Mouse (Mus musculus): ENCODE data around the gene Ccdc12. TPM values are rescaled to one million over a fixed set of nuclear protein-coding genes. Genes with fewer than 3 reads are reported as not detected.

Ccdc12 gene
- polyA plus RNA-seq, 1 experiment, result 25.9 TPM

GRCm38 (mm10) chr9:110654726-110655650 is 1.3 kb upstream of the Ccdc12 start:
- H3K4me3 ChIP-seq (replicated peaks), result peak overlapping the region; percentile 75
- TF ChIP-seq TAL1 (IDR thresholded peaks at IDR 0.05; ENCODE audit: low read length), result no peak
- TF ChIP-seq GATA1 (IDR thresholded peaks at IDR 0.05; ENCODE audit: low read length), result no peak
- H3K27me3 ChIP-seq (ENCODE audit: control insufficient read depth), result peaks cover 37% of the 10 kb centered on the region
- H3K4me1 ChIP-seq (ENCODE audit: control insufficient read depth), result peaks cover 66% of the 10 kb centered on the region
- H3K9me3 ChIP-seq (ENCODE audit: control insufficient read depth, low read length), result no peaks in the 10 kb centered on the region
- H3K36me3 ChIP-seq (ENCODE audit: control insufficient read depth), result peaks cover 14% of the 10 kb centered on the region

- TF ChIP-seq GATA1 (IDR thresholded peaks at IDR 0.05; ENCODE audit: low read length) (no peak), TAL1 (IDR thresholded peaks at IDR 0.05; ENCODE audit: low read length) (no peak)
- peaks cover 34% of the 10 kb centered on the region for H3K27me3 ChIP-seq (ENCODE audit: control insufficient read depth)
- peaks cover 14% of the 10 kb centered on the region for H3K36me3 ChIP-seq (ENCODE audit: control insufficient read depth)
- H3K4me1 ChIP-seq (ENCODE audit: control insufficient read depth), result peaks cover 71% of the 10 kb centered on the region
- H3K4me3 ChIP-seq (replicated peaks), result peak overlapping the region; percentile 68
- no peaks in the 10 kb centered on the region for H3K9me3 ChIP-seq (ENCODE audit: control insufficient read depth, low read length)
Observed at GRCm38 (mm10) chr9:110655651-110656007, 674 bp upstream of the Ccdc12 start.

- Histone ChIP-seq H3K4me1 (ENCODE audit: control insufficient read depth) (peaks cover 79% of the 10 kb centered on the region), H3K9me3 (ENCODE audit: control insufficient read depth, low read length) (no peaks in the 10 kb centered on the region), H3K4me3 (replicated peaks) (peak overlapping the region; percentile 68), H3K36me3 (ENCODE audit: control insufficient read depth) (peaks cover 17% of the 10 kb centered on the region), H3K27me3 (ENCODE audit: control insufficient read depth) (peaks cover 14% of the 10 kb centered on the region)
- TF ChIP-seq TAL1 (IDR thresholded peaks at IDR 0.05; ENCODE audit: low read length) (no peak), GATA1 (IDR thresholded peaks at IDR 0.05; ENCODE audit: low read length) (no peak)
Observed at GRCm38 (mm10) chr9:110657474-110658078, 1.3 kb downstream of the Ccdc12 start.

GRCm38 (mm10) chr9:110659521-110659920 is 3.2 kb downstream of the Ccdc12 start:
- Histone ChIP-seq H3K9me3 (ENCODE audit: control insufficient read depth, low read length) (no peaks in the 10 kb centered on the region), H3K27me3 (ENCODE audit: control insufficient read depth) (no peaks in the 10 kb centered on the region), H3K4me3 (replicated peaks) (no peak overlapping the region), H3K4me1 (ENCODE audit: control insufficient read depth) (peaks cover 72% of the 10 kb centered on the region), H3K36me3 (ENCODE audit: control insufficient read depth) (peaks cover 21% of the 10 kb centered on the region)
- TF ChIP-seq TAL1 (IDR thresholded peaks at IDR 0.05; ENCODE audit: low read length) (no peak), GATA1 (IDR thresholded peaks at IDR 0.05; ENCODE audit: low read length) (no peak)

GRCm38 (mm10) chr9:110660208-110660607 is 3.9 kb downstream of the Ccdc12 start:
- Histone ChIP-seq H3K36me3 (ENCODE audit: control insufficient read depth) (peaks cover 21% of the 10 kb centered on the region), H3K9me3 (ENCODE audit: control insufficient read depth, low read length) (no peaks in the 10 kb centered on the region), H3K27me3 (ENCODE audit: control insufficient read depth) (no peaks in the 10 kb centered on the region), H3K4me3 (replicated peaks) (no peak overlapping the region), H3K4me1 (ENCODE audit: control insufficient read depth) (peaks cover 72% of the 10 kb centered on the region)
- TF ChIP-seq GATA1 (IDR thresholded peaks at IDR 0.05; ENCODE audit: low read length) (no peak), TAL1 (IDR thresholded peaks at IDR 0.05; ENCODE audit: low read length) (no peak)

GRCm38 (mm10) chr9:110660856-110661612 is 4.7 kb downstream of the Ccdc12 start:
- H3K27me3 ChIP-seq (ENCODE audit: control insufficient read depth), result no peaks in the 10 kb centered on the region
- H3K9me3 ChIP-seq (ENCODE audit: control insufficient read depth, low read length), result no peaks in the 10 kb centered on the region
- TF ChIP-seq GATA1 (IDR thresholded peaks at IDR 0.05; ENCODE audit: low read length) (no peak), TAL1 (IDR thresholded peaks at IDR 0.05; ENCODE audit: low read length) (no peak)
- H3K4me1 ChIP-seq (ENCODE audit: control insufficient read depth), result peaks cover 72% of the 10 kb centered on the region
- H3K4me3 ChIP-seq (replicated peaks), result no peak overlapping the region
- peaks cover 21% of the 10 kb centered on the region for H3K36me3 ChIP-seq (ENCODE audit: control insufficient read depth)

GRCm38 (mm10) chr9:110662844-110663243 is 6.5 kb downstream of the Ccdc12 start:
- Histone ChIP-seq H3K4me3 (replicated peaks) (no peak overlapping the region), H3K27me3 (ENCODE audit: control insufficient read depth) (peaks cover 11% of the 10 kb centered on the region), H3K36me3 (ENCODE audit: control insufficient read depth) (peaks cover 20% of the 10 kb centered on the region), H3K9me3 (ENCODE audit: control insufficient read depth, low read length) (no peaks in the 10 kb centered on the region), H3K4me1 (ENCODE audit: control insufficient read depth) (peaks cover 81% of the 10 kb centered on the region)
- TF ChIP-seq TAL1 (IDR thresholded peaks at IDR 0.05; ENCODE audit: low read length) (no peak), GATA1 (IDR thresholded peaks at IDR 0.05; ENCODE audit: low read length) (no peak)

- Histone ChIP-seq H3K4me3 (replicated peaks) (peak overlapping the region; percentile 59), H3K36me3 (ENCODE audit: control insufficient read depth) (peaks cover 7% of the 10 kb centered on the region), H3K9me3 (ENCODE audit: control insufficient read depth, low read length) (no peaks in the 10 kb centered on the region), H3K4me1 (ENCODE audit: control insufficient read depth) (peaks cover 89% of the 10 kb centered on the region), H3K27me3 (ENCODE audit: control insufficient read depth) (peaks cover 21% of the 10 kb centered on the region)
- TF ChIP-seq GATA1 (IDR thresholded peaks at IDR 0.05; ENCODE audit: low read length) (peak; percentile 78), TAL1 (IDR thresholded peaks at IDR 0.05; ENCODE audit: low read length) (peak; percentile 82)
Observed at GRCm38 (mm10) chr9:110665912-110666311, 9.6 kb downstream of the Ccdc12 start.

- H3K4me3 ChIP-seq (replicated peaks), result peak overlapping the region; percentile 59
Observed at GRCm38 (mm10) chr9:110666374-110666773, 10.1 kb downstream of the Ccdc12 start.

More at GRCm38 (mm10) chr9:110666374-110666773, 10.1 kb downstream of the Ccdc12 start:
- no peaks in the 10 kb centered on the region for H3K9me3 ChIP-seq (ENCODE audit: control insufficient read depth, low read length)
- H3K36me3 ChIP-seq (ENCODE audit: control insufficient read depth), result peaks cover 7% of the 10 kb centered on the region
- H3K4me1 ChIP-seq (ENCODE audit: control insufficient read depth), result peaks cover 89% of the 10 kb centered on the region
- TF ChIP-seq TAL1 (IDR thresholded peaks at IDR 0.05; ENCODE audit: low read length) (no peak), GATA1 (IDR thresholded peaks at IDR 0.05; ENCODE audit: low read length) (no peak)
- H3K27me3 ChIP-seq (ENCODE audit: control insufficient read depth), result peaks cover 25% of the 10 kb centered on the region

All from erythroblast, embryonic 14.5 days (primary cell).